9 mouse cellular contexts compared by ENCODE assay signal in the genomic region with DNA sequence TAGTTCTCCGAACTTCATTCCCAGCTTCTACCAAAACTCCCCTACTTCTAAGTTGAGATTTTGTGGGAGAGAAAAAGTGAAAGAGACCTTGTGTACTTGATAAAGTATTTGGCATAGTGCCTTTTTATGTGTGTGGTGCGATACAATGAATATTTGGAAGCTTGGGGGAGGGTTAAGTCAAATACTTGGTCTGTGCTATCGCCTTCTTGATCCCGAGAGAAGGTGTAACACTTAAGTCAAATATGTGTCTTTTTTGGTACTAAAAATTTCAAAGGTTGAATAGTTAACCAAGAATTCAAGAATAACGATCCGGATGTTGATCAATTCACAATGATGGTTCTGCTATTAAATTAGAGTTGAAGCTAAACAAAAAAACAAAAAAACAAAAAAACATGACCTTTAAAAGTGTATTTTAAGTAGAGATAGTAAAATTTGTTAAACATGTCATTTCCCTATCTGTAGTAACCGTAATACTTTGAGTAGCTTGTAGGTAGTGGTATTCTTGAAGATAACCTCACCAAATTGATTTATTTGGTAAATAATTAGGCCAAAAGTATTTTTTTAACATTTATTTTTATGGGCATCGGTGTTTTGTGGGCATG. TPM values are rescaled to one million over a fixed set of nuclear protein-coding genes. Genes with fewer than 3 reads are reported as not detected.
A peak's percentile ranks its signal among the peaks of the same experiment; 100 is the strongest.
DNase-seq lines count a peak whose midpoint lies in the region; ATAC-seq and TF ChIP-seq lines count a peak whose summit lies in the region.
"Had no signal": no experiment of that assay in that cellular context is flagged by ENCODE, and none has a peak within 500 bp of the region (broad histone marks: within the 10 kb centered on the region; RNA-seq: fewer than 3 reads in every experiment).

No protein-coding gene starts in this region.

- ATAC-seq in kidney, embryonic 15.5 days (replicated peaks; ENCODE audit: low FRiP score) = no peak
- ATAC-seq in hindbrain, embryonic 16.5 days = no peak
- no peak for ATAC-seq in midbrain, embryonic 14.5 days (ENCODE audit: low FRiP score, low TSS enrichment)

- peak overlapping the region; percentile 99 for H3K27ac ChIP-seq in kidney, embryonic 15.5 days
- H3K27ac ChIP-seq in cortical plate, adult 2 months (ENCODE audit: insufficient read depth, low read length) = no peak overlapping the region
- no peak overlapping the region; the same call in 1 of the 2 replicates for H3K27ac ChIP-seq in hindbrain, embryonic 16.5 days (ENCODE audit: low read depth, low read length)
- H3K27ac ChIP-seq in midbrain, embryonic 14.5 days (replicated peaks; ENCODE audit: low read depth, low read length) = peak overlapping the region; percentile 99

- no peak for TF ChIP-seq CTCF in cortical plate, adult 2 months (IDR thresholded peaks at IDR 0.05; ENCODE audit: extremely low read depth, insufficient read depth, low read length)

- no peak for DNase-seq in kidney, postnatal 4 days
- DNase-seq in midbrain, embryonic 14.5 days = no peak
- no peak for DNase-seq in gastrocnemius, postnatal 4 days (ENCODE audit: low spot score in 2 of 2)
- DNase-seq in kidney, adult 8-10 months = no peak
- DNase-seq in gastrocnemius, postnatal 25 days = no peak

- peaks cover 7% of the 10 kb centered on the region; the same call in 1 of the 2 replicates for H3K36me3 ChIP-seq in kidney, embryonic 15.5 days
- H3K36me3 ChIP-seq in hindbrain, embryonic 16.5 days (ENCODE audit: control insufficient read depth, insufficient read depth, low read length) = no peaks in the 10 kb centered on the region
- H3K36me3 ChIP-seq in midbrain, embryonic 14.5 days (ENCODE audit: control insufficient read depth, insufficient read depth, low read length) = no peaks in the 10 kb centered on the region

- 27% methylated on average over 8 of the region's 8 CpGs for WGBS in kidney, embryonic 15.5 days
- 31% methylated on average over 8 of the region's 8 CpGs for WGBS in hindbrain, embryonic 16.5 days
- 31% methylated on average over 8 of the region's 8 CpGs for WGBS in midbrain, embryonic 14.5 days

- peaks cover 31% of the 10 kb centered on the region for H3K4me1 ChIP-seq in kidney, embryonic 15.5 days
- no peaks in the 10 kb centered on the region for H3K4me1 ChIP-seq in cortical plate, adult 2 months (ENCODE audit: control insufficient read depth, insufficient read depth, low read length)
- peaks cover 16% of the 10 kb centered on the region for H3K4me1 ChIP-seq in hindbrain, embryonic 16.5 days (ENCODE audit: control insufficient read depth, insufficient read depth, low read depth, low read length)
- peaks cover 21% of the 10 kb centered on the region for H3K4me1 ChIP-seq in midbrain, embryonic 14.5 days (ENCODE audit: control insufficient read depth, insufficient read depth, low read length)

- peak overlapping the region; percentile 87 for H3K4me3 ChIP-seq in kidney, embryonic 15.5 days (replicated peaks)
- peak overlapping the region; percentile 67 for H3K4me3 ChIP-seq in cortical plate, adult 2 months (ENCODE audit: insufficient read depth, low read length)
- peak overlapping the region; percentile 63 for H3K4me3 ChIP-seq in hindbrain, embryonic 16.5 days (ENCODE audit: low read length)
- H3K4me3 ChIP-seq in midbrain, embryonic 14.5 days (replicated peaks; ENCODE audit: low read depth, low read length) = peak overlapping the region; percentile 76

- no peaks in the 10 kb centered on the region for H3K27me3 ChIP-seq in kidney, embryonic 15.5 days
- H3K27me3 ChIP-seq in hindbrain, embryonic 16.5 days (replicated peaks; ENCODE audit: control insufficient read depth, insufficient read depth, low read length) = no peaks in the 10 kb centered on the region
- H3K27me3 ChIP-seq in midbrain, embryonic 14.5 days (ENCODE audit: control insufficient read depth, insufficient read depth, low read length) = no peaks in the 10 kb centered on the region
- H3K27me3 ChIP-seq: Patski had no signal

- H3K4me2 ChIP-seq in kidney, embryonic 15.5 days = peak overlapping the region; percentile 63
- H3K4me2 ChIP-seq in hindbrain, embryonic 16.5 days (ENCODE audit: low read length) = peak overlapping the region; percentile 59
- H3K4me2 ChIP-seq in midbrain, embryonic 14.5 days (ENCODE audit: low read length) = peak overlapping the region; percentile 83

- TF ChIP-seq POLR2A in cortical plate, adult 2 months (IDR thresholded peaks at IDR 0.05; ENCODE audit: extremely low read depth, insufficient read depth, low read length) = no peak

- no peaks in the 10 kb centered on the region for H3K9me3 ChIP-seq in kidney, embryonic 15.5 days (replicated peaks)
- no peaks in the 10 kb centered on the region for H3K9me3 ChIP-seq in hindbrain, embryonic 16.5 days (ENCODE audit: control insufficient read depth, low read length)
- no peaks in the 10 kb centered on the region for H3K9me3 ChIP-seq in midbrain, embryonic 14.5 days (ENCODE audit: control insufficient read depth, low read length)

- peak overlapping the region; percentile 84 for H3K9ac ChIP-seq in kidney, embryonic 15.5 days
- peak overlapping the region; percentile 87 for H3K9ac ChIP-seq in hindbrain, embryonic 16.5 days (ENCODE audit: low read depth, low read length)
- H3K9ac ChIP-seq in midbrain, embryonic 14.5 days (replicated peaks; ENCODE audit: low read length) = peak overlapping the region; percentile 84

RNA-seq across cellular contexts. Expression of a gene that starts 1.0 kb away (rescaled TPM):
- 79.3 and 91.9 TPM in 2 replicates for polyA plus RNA-seq in kidney, embryonic 15.5 days (2015; fragmentation: Nextera tagmentation; extraction: Ambion mirVana)
- 18.3 and 18.7 TPM in 2 replicates for polyA plus RNA-seq in cortical plate, adult 2 months (2012; rRNA removed)
- 29.1 and 29.6 TPM in 2 replicates for polyA plus RNA-seq in hindbrain, embryonic 16.5 days (2015; fragmentation: Nextera tagmentation; extraction: Ambion mirVana)
- polyA plus RNA-seq in midbrain, embryonic 14.5 days (2014; fragmentation: Nextera tagmentation; extraction: Ambion mirVana) = 27.7 and 29.7 TPM in 2 replicates
- total RNA-seq in gastrocnemius, postnatal 4 days (2021) = 10 to 100 TPM; 38.3 to 42.4 TPM
- total RNA-seq in gastrocnemius, postnatal 25 days (2021) = 10 to 100 TPM; 27.7 to 28.4 TPM

RNA-seq across cellular contexts. Expression of a gene that starts 1.1 kb away (rescaled TPM):
- polyA plus RNA-seq in kidney, embryonic 15.5 days (2015; fragmentation: Nextera tagmentation; extraction: Ambion mirVana) = 319 and 327 TPM in 2 replicates
- 97.8 and 111 TPM in 2 replicates for polyA plus RNA-seq in cortical plate, adult 2 months (2012; rRNA removed)
- polyA plus RNA-seq in hindbrain, embryonic 16.5 days (2015; fragmentation: Nextera tagmentation; extraction: Ambion mirVana) = 136 and 144 TPM in 2 replicates
- 126 and 132 TPM in 2 replicates for polyA plus RNA-seq in midbrain, embryonic 14.5 days (2014; fragmentation: Nextera tagmentation; extraction: Ambion mirVana)
- 100 to 1,000 TPM in 1 of 2 experiments, 10 to 100 TPM in 1; 95.0 to 107 TPM for total RNA-seq in gastrocnemius, postnatal 4 days (2021)
- 100 to 1,000 TPM; 115 to 131 TPM for total RNA-seq in gastrocnemius, postnatal 25 days (2021)

RNA-seq across cellular contexts. Expression of a gene that starts 31.5 kb away (rescaled TPM):
- polyA plus RNA-seq in kidney, embryonic 15.5 days (2015; fragmentation: Nextera tagmentation; extraction: Ambion mirVana) = 8.9 and 9.9 TPM in 2 replicates
- polyA plus RNA-seq in cortical plate, adult 2 months (2012; rRNA removed) = 4.4 and 4.8 TPM in 2 replicates
- polyA plus RNA-seq in hindbrain, embryonic 16.5 days (2015; fragmentation: Nextera tagmentation; extraction: Ambion mirVana) = 10.2 and 11.9 TPM in 2 replicates
- polyA plus RNA-seq in midbrain, embryonic 14.5 days (2014; fragmentation: Nextera tagmentation; extraction: Ambion mirVana) = 14.4 and 16.9 TPM in 2 replicates
- total RNA-seq in gastrocnemius, postnatal 4 days (2021) = 1 to 10 TPM; 5.0 to 5.3 TPM
- 1 to 10 TPM; 1.5 to 2.0 TPM for total RNA-seq in gastrocnemius, postnatal 25 days (2021)

RNA-seq across cellular contexts. Expression of a gene that starts 58.5 kb away (rescaled TPM):
- 0.05 and 0.14 TPM in 2 replicates for polyA plus RNA-seq in kidney, embryonic 15.5 days (2015; fragmentation: Nextera tagmentation; extraction: Ambion mirVana)
- polyA plus RNA-seq in cortical plate, adult 2 months (2012; rRNA removed) = not detected in 2 replicates
- not detected in 2 replicates for polyA plus RNA-seq in hindbrain, embryonic 16.5 days (2015; fragmentation: Nextera tagmentation; extraction: Ambion mirVana)
- not detected in 2 replicates for polyA plus RNA-seq in midbrain, embryonic 14.5 days (2014; fragmentation: Nextera tagmentation; extraction: Ambion mirVana)
- not detected for total RNA-seq in gastrocnemius, postnatal 4 days (2021)
- not detected for total RNA-seq in gastrocnemius, postnatal 25 days (2021)

Comparison
In these comparisons a context has a peak if more than half of its experiments do, and no peak if none do; other contexts are left out.
1. H3K27ac ChIP-seq: peak in kidney, embryonic 15.5 days (single experiment) and midbrain, embryonic 14.5 days (single experiment); none in cortical plate, adult 2 months (single experiment) and hindbrain, embryonic 16.5 days (single experiment).
2. Peak in every context shown above with its lines, with median percentiles within 50 percentile points of each other: H3K4me2 ChIP-seq, H3K4me3 ChIP-seq and H3K9ac ChIP-seq.